Mouse (Mus musculus) liver, adult 2 months (tissue): ENCODE measurements around the gene Bbx.

Experiments used
- CTCF ChIP-seq: fragments of 200-500 bp; IDR thresholded peaks from 2 replicates; pipeline ENCODE4 v1.5.1; 2011; ENCODE audit warnings: low read depth, low read length, control low read depth
- POLR2A ChIP-seq: fragments of 200-500 bp; IDR thresholded peaks from 2 replicates; pipeline ENCODE4 v1.6.1; 2011; ENCODE audit warnings: low read length, control low read depth; ENCODE audit not compliant: insufficient read depth; ENCODE audit errors: extremely low read depth

GRCm38 (mm10) chr16:50196118-50196517 lies 236.1 kb downstream of the Bbx start:
- TF ChIP-seq CTCF (no peak), POLR2A (no peak)
